Comparison of ENCODE assay signal across 8 mouse cellular contexts in genomic region chr12:57537791-57538587, GRCm38 (mm10). TPM values are rescaled to one million over a fixed set of nuclear protein-coding genes. Genes with fewer than 3 reads are reported as not detected.
DNase-seq lines count a peak whose midpoint lies in the region; ATAC-seq and TF ChIP-seq lines count a peak whose summit lies in the region.

No protein-coding gene starts in this region.

- WGBS in hindbrain, embryonic 10.5 days, result under 1% methylated on average over 21 of the region's 21 CpGs
- WGBS in liver, postnatal 0 days (ENCODE audit: insufficient replicate concordance), result 2% methylated on average over 21 of the region's 21 CpGs

- H3K27ac ChIP-seq in hindbrain, embryonic 10.5 days, result no peak overlapping the region
- peak overlapping the region; percentile 91 for H3K27ac ChIP-seq in liver, postnatal 0 days (ENCODE audit: low read depth)

- peaks cover 100% of the 10 kb centered on the region for H3K27me3 ChIP-seq in hindbrain, embryonic 10.5 days (ENCODE audit: insufficient read depth, poor library complexity, severe bottlenecking)
- H3K27me3 ChIP-seq in liver, postnatal 0 days (ENCODE audit: insufficient read depth, low read length), result peaks cover 79% of the 10 kb centered on the region

- H3K4me3 ChIP-seq in hindbrain, embryonic 10.5 days, result peak overlapping the region; percentile 50
- peak overlapping the region; percentile 46 for H3K4me3 ChIP-seq in liver, postnatal 0 days (ENCODE audit: low read depth, low read length)

- TF ChIP-seq CTCF in liver, postnatal 0 days (IDR thresholded peaks at IDR 0.05; ENCODE audit: low read depth), result no peak

- peak overlapping the region; percentile 59 for H3K9ac ChIP-seq in liver, postnatal 0 days (replicated peaks)

- TF ChIP-seq EP300 in liver, postnatal 0 days (IDR thresholded peaks at IDR 0.05; ENCODE audit: low read depth), result no peak

- intact Hi-C loops in left cerebral cortex, postnatal 10 days (cut with DNase I), result loop anchor here (5.0 kb wide), 4 partner anchors 256 to 1001 kb away; partner anchors contain the start of genes Nkx2-1 and Nkx2-9

- H3K4me1 ChIP-seq in hindbrain, embryonic 10.5 days (replicated peaks), result peaks cover 40% of the 10 kb centered on the region
- peaks cover 5% of the 10 kb centered on the region for H3K4me1 ChIP-seq in liver, postnatal 0 days (ENCODE audit: insufficient read depth)

- peak; percentile 43 for DNase-seq in embryo, embryonic 10 days (ENCODE audit: low spot score)
- no peak for DNase-seq in embryo, embryonic 9.5 days (ENCODE audit: extremely low spot score)
- DNase-seq in ES-CJ7 (ENCODE audit: low read depth, low spot score), result peak; percentile 28
- DNase-seq in hindbrain, embryonic 10.5 days (ENCODE audit: low spot score), result no peak
- no peak for DNase-seq in liver, postnatal 0 days
- no peak for DNase-seq in left cerebral cortex, postnatal 10 days (ENCODE audit: extremely low spot score in 1 of 2, low spot score in 2 of 2)
- no peak for DNase-seq in left cerebral cortex, adult 18-20 months (ENCODE audit: low spot score in 2 of 2)

- H3K36me3 ChIP-seq in hindbrain, embryonic 10.5 days, result no peaks in the 10 kb centered on the region
- no peaks in the 10 kb centered on the region for H3K36me3 ChIP-seq in liver, postnatal 0 days (replicated peaks; ENCODE audit: insufficient read depth, low read length)

- H3K9me3 ChIP-seq in hindbrain, embryonic 10.5 days, result no peaks in the 10 kb centered on the region
- H3K9me3 ChIP-seq in liver, postnatal 0 days (ENCODE audit: low read length), result no peaks in the 10 kb centered on the region

- H3K4me2 ChIP-seq in liver, postnatal 0 days (ENCODE audit: low read depth, low read length), result peak overlapping the region; percentile 70

- no peak for ATAC-seq in liver, postnatal 0 days
- ATAC-seq in monocyte, adult 5-6 weeks (replicated peaks; ENCODE audit: insufficient number of reproducible peaks, low FRiP score, low TSS enrichment, poor library complexity, severe bottlenecking), result no peak

RNA-seq across cellular contexts. Expression of gene Foxa1, which starts 8.7 kb away (rescaled TPM):
- 1.2 and 1.6 TPM in 2 replicates for polyA plus RNA-seq in hindbrain, embryonic 10.5 days (2016; fragmentation: Nextera tagmentation; extraction: Ambion mirVana)
- polyA plus RNA-seq in liver, postnatal 0 days (2015; fragmentation: Nextera tagmentation; extraction: Ambion mirVana), result 1.5 and 2.3 TPM in 2 replicates
- not detected in 3 replicates for total RNA-seq in monocyte, adult 5-6 weeks (2017)
- total RNA-seq in left cerebral cortex, postnatal 10 days (2021), result not detected
- total RNA-seq in left cerebral cortex, adult 18-20 months (2021), result not detected

RNA-seq across cellular contexts. Expression of gene Ttc6, which starts 25.9 kb away (rescaled TPM):
- polyA plus RNA-seq in hindbrain, embryonic 10.5 days (2016; fragmentation: Nextera tagmentation; extraction: Ambion mirVana), result 0.58 and 0.59 TPM in 2 replicates
- 0.08 and 0.09 TPM in 2 replicates for polyA plus RNA-seq in liver, postnatal 0 days (2015; fragmentation: Nextera tagmentation; extraction: Ambion mirVana)
- 0.19 TPM in 1 of 3 replicates, not detected in the others for total RNA-seq in monocyte, adult 5-6 weeks (2017)
- 1 to 10 TPM in 1 of 2 experiments, under 1 TPM in 1; 0.62 to 1.2 TPM for total RNA-seq in left cerebral cortex, postnatal 10 days (2021)
- total RNA-seq in left cerebral cortex, adult 18-20 months (2021), result under 1 TPM in 1 of 2 experiments, not detected in 1; 0.07 TPM

Comparison
In these comparisons a context has a peak if more than half of its experiments do, and no peak if none do; other contexts are left out.
1. DNase-seq: peak in embryo, embryonic 10 days (single experiment) and ES-CJ7 (single experiment); none in embryo, embryonic 9.5 days (single experiment), hindbrain, embryonic 10.5 days (single experiment), liver, postnatal 0 days (single experiment), left cerebral cortex, postnatal 10 days (0 of 2) and left cerebral cortex, adult 18-20 months (0 of 2).